Mouse (Mus musculus): ENCODE measurements around the gene Gpt2. TPM values are rescaled to one million over a fixed set of nuclear protein-coding genes. Genes with fewer than 3 reads are reported as not detected.

The Gpt2 gene
- total and polyA plus RNA-seq, 3 experiments = 29.7 to 50.0 (median 37.8) TPM

- TF ChIP-seq ZMIZ1 (IDR thresholded peaks at IDR 0.05; ENCODE audit: low read depth, low read length) (no peak), POLR2AphosphoS2 (IDR thresholded peaks at IDR 0.05; ENCODE audit: low read depth, low read length) (no peak), UBTF (IDR thresholded peaks at IDR 0.05; ENCODE audit: low read depth, low read length) (no peak)
- Histone ChIP-seq H3K79me2 (replicated peaks; ENCODE audit: control insufficient read depth, extremely low read depth, insufficient read depth, poor library complexity, severe bottlenecking) (peaks cover 5% of the 10 kb centered on the region; the same call in 1 of the 2 replicates), H3K9me3 (replicated peaks; ENCODE audit: low read length) (no peaks in the 10 kb centered on the region), H3K27me3 (replicated peaks) (no peaks in the 10 kb centered on the region), H3K4me1 (ENCODE audit: control insufficient read depth in 1 of 2, insufficient read depth in 2 of 2) (peaks cover 0 to 42% of the 10 kb centered on the region in 2 experiments; a peak in 2 of 4 replicates), H3K4me2 (ENCODE audit: insufficient read depth, low read depth, poor library complexity, severe bottlenecking) (no peak overlapping the region), H3K27ac (ENCODE audit: insufficient read depth, low read depth) (no peak overlapping the region), H3K9ac (ENCODE audit: insufficient read depth, low read depth) (no peak overlapping the region), H3K4me3 (replicated peaks in 1 of 3; ENCODE audit: low read depth in 2 of 3, low read length in 2 of 3, poor library complexity in 1 of 3) (no peak overlapping the region), H3K36me3 (replicated peaks in 1 of 2; ENCODE audit: control insufficient read depth in 1 of 2, insufficient read depth in 1 of 2, low read length in 1 of 2) (peaks cover 24 to 61% of the 10 kb centered on the region in 2 experiments)
- DNase-seq (ENCODE audit: extremely low read depth) = no peak
- in situ Hi-C loops (cut with MboI; ENCODE audit: low pct_ligation_motif_present, low pct_unique_long_range_greater_than_20kb, low sequenced_read_pairs) (no loop called here), dilution Hi-C loops (cut with MboI; ENCODE audit: extremely low pct_ligation_motif_present, extremely low pct_unique_long_range_greater_than_20kb, low sequenced_read_pairs) (no loop called here)
Observed at GRCm38 (mm10) chr8:85496778-85497177, 4.4 kb downstream of the Gpt2 start.

GRCm38 (mm10) chr8:85498577-85498976 lies 6.2 kb downstream of the Gpt2 start:
- no peaks in the 10 kb centered on the region for H3K27me3 ChIP-seq (replicated peaks)
- peaks cover 40 to 79% of the 10 kb centered on the region in 2 experiments for H3K36me3 ChIP-seq (replicated peaks in 1 of 2; ENCODE audit: control insufficient read depth in 1 of 2, insufficient read depth in 1 of 2, low read length in 1 of 2)
- peaks cover 5% of the 10 kb centered on the region; the same call in 1 of the 2 replicates for H3K79me2 ChIP-seq (replicated peaks; ENCODE audit: control insufficient read depth, extremely low read depth, insufficient read depth, poor library complexity, severe bottlenecking)
- no peak overlapping the region for H3K4me2 ChIP-seq (ENCODE audit: insufficient read depth, low read depth, poor library complexity, severe bottlenecking)
- no peak overlapping the region for H3K27ac ChIP-seq (ENCODE audit: insufficient read depth, low read depth)
- peaks cover 2 to 55% of the 10 kb centered on the region in 2 experiments; a peak in 3 of 4 replicates for H3K4me1 ChIP-seq (ENCODE audit: control insufficient read depth in 1 of 2, insufficient read depth in 2 of 2)
- no peaks in the 10 kb centered on the region for H3K9me3 ChIP-seq (replicated peaks; ENCODE audit: low read length)
- dilution Hi-C loops (cut with MboI; ENCODE audit: extremely low pct_ligation_motif_present, extremely low pct_unique_long_range_greater_than_20kb, low sequenced_read_pairs) = no loop called here
- H3K4me3 ChIP-seq (replicated peaks in 1 of 3; ENCODE audit: low read depth in 2 of 3, low read length in 2 of 3, poor library complexity in 1 of 3) = no peak overlapping the region
- DNase-seq (ENCODE audit: extremely low read depth) = no peak
- H3K9ac ChIP-seq (ENCODE audit: insufficient read depth, low read depth) = no peak overlapping the region
- in situ Hi-C loops (cut with MboI; ENCODE audit: low pct_ligation_motif_present, low pct_unique_long_range_greater_than_20kb, low sequenced_read_pairs) = no loop called here
- peak; percentile 1; the same call in 1 of the 2 replicates for TF ChIP-seq ZNF384 (IDR thresholded peaks at IDR 0.05; ENCODE audit: low read depth, low read length)
- no peak for TF ChIP-seq POLR2A (IDR thresholded peaks at IDR 0.05; ENCODE audit: low read depth, low read length)

GRCm38 (mm10) chr8:85500460-85500859 lies 8.1 kb downstream of the Gpt2 start:
- Histone ChIP-seq H3K79me2 (replicated peaks; ENCODE audit: control insufficient read depth, extremely low read depth, insufficient read depth, poor library complexity, severe bottlenecking) (0 out of 2 replicates have a peak, but pooled peaks cover 2% of the 10 kb centered on the region), H3K27ac (ENCODE audit: insufficient read depth, low read depth) (no peak overlapping the region), H3K36me3 (replicated peaks in 1 of 2; ENCODE audit: control insufficient read depth in 1 of 2, insufficient read depth in 1 of 2, low read length in 1 of 2) (peaks cover 57 to 85% of the 10 kb centered on the region in 2 experiments), H3K27me3 (replicated peaks) (no peaks in the 10 kb centered on the region), H3K9me3 (replicated peaks; ENCODE audit: low read length) (no peaks in the 10 kb centered on the region), H3K4me3 (replicated peaks in 1 of 3; ENCODE audit: low read depth in 2 of 3, low read length in 2 of 3, poor library complexity in 1 of 3) (no peak overlapping the region), H3K9ac (ENCODE audit: insufficient read depth, low read depth) (no peak overlapping the region), H3K4me2 (ENCODE audit: insufficient read depth, low read depth, poor library complexity, severe bottlenecking) (no peak overlapping the region), H3K4me1 (ENCODE audit: control insufficient read depth in 1 of 2, insufficient read depth in 2 of 2) (peaks cover 2 to 48% of the 10 kb centered on the region in 2 experiments; a peak in 3 of 4 replicates)
- in situ Hi-C loops (cut with MboI; ENCODE audit: low pct_ligation_motif_present, low pct_unique_long_range_greater_than_20kb, low sequenced_read_pairs) = no loop called here
- dilution Hi-C loops (cut with MboI; ENCODE audit: extremely low pct_ligation_motif_present, extremely low pct_unique_long_range_greater_than_20kb, low sequenced_read_pairs) = no loop called here
- no peak for DNase-seq (ENCODE audit: extremely low read depth)
- no peak for TF ChIP-seq BHLHE40 (IDR thresholded peaks at IDR 0.05; ENCODE audit: low read depth, low read length)
- no peak for TF ChIP-seq POLR2A (IDR thresholded peaks at IDR 0.05; ENCODE audit: low read depth, low read length)
- TF ChIP-seq UBTF (IDR thresholded peaks at IDR 0.05; ENCODE audit: low read depth, low read length) = no peak
- no peak for TF ChIP-seq CHD1 (IDR thresholded peaks at IDR 0.05; ENCODE audit: low read depth, low read length)

All from CH12.LX (cell line).